Mouse (Mus musculus) bone marrow macrophage, adult 2 months (primary cell): Measurements from ENCODE around the gene Adgrl3.

ENCODE experiments used
- CTCF ChIP-seq: IDR thresholded peaks from 2 replicates; pipeline ENCODE4 v1.5.1; 2012; ENCODE audit warnings: low read depth, mild to moderate bottlenecking, low read length, moderate library complexity
- POLR2A ChIP-seq: IDR thresholded peaks from 2 replicates; pipeline ENCODE4 v1.6.1; 2012; ENCODE audit warnings: mild to moderate bottlenecking, low read depth, low read length, borderline replicate concordance

GRCm38 (mm10) chr5:81837860-81838259 lies 817.9 kb downstream of the Adgrl3 start:
- TF ChIP-seq POLR2A (no peak), CTCF (no peak)
